Mouse (Mus musculus): ENCODE measurements around the gene Arfgap3.
A peak's percentile ranks its signal among the peaks of the same experiment; 100 is the strongest.

Arfgap3 gene

DNA sequence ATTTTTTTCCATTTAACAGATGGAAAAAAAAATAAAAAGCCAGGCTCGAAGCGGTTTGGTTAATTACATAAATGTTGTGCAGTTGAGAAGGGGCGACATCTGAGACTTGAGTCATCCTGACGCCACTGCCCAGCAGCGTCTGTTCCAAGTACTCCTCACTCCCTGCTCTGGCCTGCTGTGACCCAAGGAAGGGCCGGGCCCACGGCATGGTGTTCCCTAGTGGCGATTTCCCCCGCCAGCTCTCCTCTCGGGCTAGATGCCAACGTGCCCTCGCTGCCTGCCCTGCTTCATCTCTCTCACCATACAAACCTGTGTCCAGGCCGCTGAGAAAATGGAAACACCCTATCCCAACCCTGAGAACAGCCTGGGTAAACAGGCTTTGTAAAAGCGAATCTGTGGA lies 98.0 kb downstream of the Arfgap3 start:
- DNase-seq (ENCODE audit: low spot score) = peak; percentile 52

DNA sequence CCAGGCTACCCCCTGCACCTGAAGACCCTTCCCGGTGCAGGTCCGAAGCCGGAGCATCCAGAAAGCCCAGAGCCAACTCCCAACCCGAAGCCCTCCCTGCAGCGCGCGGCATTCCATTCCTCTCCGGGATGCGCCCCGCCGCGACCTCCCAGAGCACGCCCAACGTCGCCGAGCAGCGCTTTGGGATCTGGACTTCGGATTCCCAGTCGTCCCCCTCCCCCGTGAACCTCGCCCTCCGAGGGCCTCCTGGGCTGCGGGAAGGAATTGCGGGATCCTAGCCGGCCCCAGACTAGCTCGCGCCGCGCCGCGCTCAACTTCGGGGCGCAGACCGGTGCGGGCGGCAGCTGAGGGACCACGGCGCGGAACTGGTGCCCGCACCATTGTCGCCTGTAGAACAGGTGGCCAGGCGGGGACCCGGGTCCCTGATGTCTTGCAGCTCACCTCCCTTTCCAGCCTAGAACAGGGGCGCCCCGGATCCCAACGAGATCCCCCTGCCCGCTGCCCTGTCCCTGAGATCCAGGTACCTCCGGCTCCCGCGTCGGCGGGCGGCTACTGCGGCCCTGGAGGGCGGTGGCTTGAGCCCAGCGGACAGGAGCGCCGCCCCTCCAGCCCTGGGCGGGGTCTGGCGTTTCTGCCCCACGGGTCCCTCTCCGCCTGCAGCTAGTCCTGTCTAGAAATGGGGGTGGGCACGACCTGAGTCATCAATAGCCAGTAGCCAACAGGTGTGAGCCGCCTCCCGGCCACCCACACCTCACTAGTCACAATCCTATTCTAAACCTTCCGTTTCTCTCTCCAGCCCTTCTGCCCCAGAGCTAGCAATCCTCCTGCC lies 98.7 kb downstream of the Arfgap3 start, which contains the start of gene A4galt:
Gene A4galt, minus strand, starts transcription at position 599 of the 829 bp plus-strand sequence.
- peak; percentile 76 for DNase-seq (ENCODE audit: low spot score)

DNA sequence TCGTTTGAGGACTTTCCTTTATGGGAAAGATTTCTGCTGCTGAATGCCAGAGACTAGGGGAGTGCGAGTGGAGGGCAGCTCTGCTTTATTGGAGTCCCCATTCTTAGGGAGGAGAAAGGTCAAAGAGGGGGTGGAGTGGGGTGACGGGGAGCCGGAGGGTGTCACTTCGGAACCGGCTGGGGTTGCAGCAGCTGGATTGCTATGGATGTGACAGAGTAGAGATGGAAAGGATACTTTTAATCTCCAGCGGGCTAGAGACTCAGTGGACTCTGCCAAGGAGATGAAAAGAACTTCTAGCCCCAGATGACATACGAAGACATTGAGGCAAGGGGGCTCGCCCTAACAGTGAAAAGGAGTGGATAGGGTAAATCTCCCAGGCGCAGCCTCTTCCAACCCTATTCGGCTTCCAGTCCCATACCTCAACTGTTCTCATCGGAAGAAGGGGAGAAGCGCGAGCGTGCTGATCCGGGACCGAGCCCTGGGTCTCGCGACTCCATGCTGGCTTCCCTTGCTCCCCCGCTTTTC lies 99.3 kb downstream of the Arfgap3 start:
- no peak for DNase-seq (ENCODE audit: low spot score)

Data from urinary bladder, postnatal 14 days (tissue).